Mouse (Mus musculus): Measurements from ENCODE around the gene Timp1.

Timp1 gene

GRCm38 (mm10) chrX:20869962-20870513, at the start of gene Timp1:
Timp1 (plus strand) TSS chrX:20870166.
- DNase-seq (ENCODE audit: extremely low read depth, insufficient read length, low spot score): peak; percentile 86

- DNase-seq (ENCODE audit: extremely low read depth, insufficient read length, low spot score): peak; percentile 52
Observed at GRCm38 (mm10) chrX:20828934-20829333, 41.0 kb upstream of the Timp1 start.

GRCm38 (mm10) chrX:20847232-20847631, 22.7 kb upstream of the Timp1 start:
- DNase-seq (ENCODE audit: extremely low read depth, insufficient read length, low spot score): no peak

DNA sequence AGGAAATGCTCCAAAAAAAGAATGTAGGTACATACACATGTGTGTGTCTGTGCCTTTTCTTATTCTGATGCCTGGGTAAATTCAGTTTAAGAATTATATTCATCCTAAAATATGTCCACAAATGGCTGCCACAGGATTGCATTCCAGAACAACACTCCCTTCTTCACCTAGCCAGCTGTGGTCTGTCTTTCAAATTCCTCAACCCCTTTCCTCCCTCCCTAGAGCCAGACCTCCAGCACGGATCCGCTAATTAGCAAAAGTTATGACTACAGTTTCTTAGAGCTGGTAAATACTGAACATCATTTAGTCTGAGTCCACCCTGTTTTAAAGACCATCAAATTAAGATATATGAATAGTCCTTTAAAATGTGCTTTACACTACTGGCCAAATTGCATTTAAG, 22.1 kb upstream of the Timp1 start:
- DNase-seq (ENCODE audit: extremely low read depth, insufficient read length, low spot score): no peak

DNA sequence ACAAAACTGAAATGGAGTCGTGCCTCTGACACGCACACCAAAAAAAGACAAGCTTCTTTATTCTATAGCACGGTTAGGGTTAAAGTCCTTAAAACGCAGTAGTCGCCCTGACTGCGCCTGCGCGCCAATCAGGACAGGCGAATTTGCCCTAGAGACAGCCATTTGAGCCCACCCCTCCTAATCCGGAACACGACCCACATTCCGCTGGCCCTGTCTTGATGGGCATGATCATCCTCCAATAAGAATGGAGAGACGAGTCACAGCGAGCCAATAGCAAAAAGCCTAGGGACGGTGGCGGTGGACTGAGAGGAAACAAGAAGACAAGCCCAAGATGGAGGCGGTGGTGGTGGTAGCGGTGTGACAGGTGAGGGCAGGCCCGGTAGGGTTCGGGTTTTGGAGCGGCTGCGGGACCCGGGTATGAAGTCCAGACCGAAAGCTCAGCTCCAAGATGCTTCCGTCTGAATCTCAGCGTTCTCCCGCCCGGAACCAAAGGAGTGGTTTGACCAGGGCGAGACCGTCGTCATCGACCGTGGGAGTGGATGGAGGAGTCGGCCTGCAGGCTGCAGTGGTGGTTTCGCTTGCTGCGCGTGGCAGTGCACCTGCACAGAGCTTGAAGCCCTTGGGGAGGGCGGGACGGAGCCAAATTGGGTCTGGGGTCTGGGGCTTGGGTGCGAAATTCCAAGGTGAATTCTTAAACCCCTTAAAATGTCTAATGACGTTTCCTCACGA, 21.5 kb upstream of the Timp1 start:
- peak; percentile 87 for DNase-seq (ENCODE audit: extremely low read depth, insufficient read length, low spot score)

GRCm38 (mm10) chrX:20853794-20854193, 16.2 kb upstream of the Timp1 start:
- no peak for DNase-seq (ENCODE audit: extremely low read depth, insufficient read length, low spot score)

GRCm38 (mm10) chrX:20861453-20862104, 8.4 kb upstream of the Timp1 start:
- DNase-seq (ENCODE audit: extremely low read depth, insufficient read length, low spot score): no peak

- DNase-seq (ENCODE audit: extremely low read depth, insufficient read length, low spot score): no peak
Observed at GRCm38 (mm10) chrX:20862105-20863065, 7.6 kb upstream of the Timp1 start.

DNA sequence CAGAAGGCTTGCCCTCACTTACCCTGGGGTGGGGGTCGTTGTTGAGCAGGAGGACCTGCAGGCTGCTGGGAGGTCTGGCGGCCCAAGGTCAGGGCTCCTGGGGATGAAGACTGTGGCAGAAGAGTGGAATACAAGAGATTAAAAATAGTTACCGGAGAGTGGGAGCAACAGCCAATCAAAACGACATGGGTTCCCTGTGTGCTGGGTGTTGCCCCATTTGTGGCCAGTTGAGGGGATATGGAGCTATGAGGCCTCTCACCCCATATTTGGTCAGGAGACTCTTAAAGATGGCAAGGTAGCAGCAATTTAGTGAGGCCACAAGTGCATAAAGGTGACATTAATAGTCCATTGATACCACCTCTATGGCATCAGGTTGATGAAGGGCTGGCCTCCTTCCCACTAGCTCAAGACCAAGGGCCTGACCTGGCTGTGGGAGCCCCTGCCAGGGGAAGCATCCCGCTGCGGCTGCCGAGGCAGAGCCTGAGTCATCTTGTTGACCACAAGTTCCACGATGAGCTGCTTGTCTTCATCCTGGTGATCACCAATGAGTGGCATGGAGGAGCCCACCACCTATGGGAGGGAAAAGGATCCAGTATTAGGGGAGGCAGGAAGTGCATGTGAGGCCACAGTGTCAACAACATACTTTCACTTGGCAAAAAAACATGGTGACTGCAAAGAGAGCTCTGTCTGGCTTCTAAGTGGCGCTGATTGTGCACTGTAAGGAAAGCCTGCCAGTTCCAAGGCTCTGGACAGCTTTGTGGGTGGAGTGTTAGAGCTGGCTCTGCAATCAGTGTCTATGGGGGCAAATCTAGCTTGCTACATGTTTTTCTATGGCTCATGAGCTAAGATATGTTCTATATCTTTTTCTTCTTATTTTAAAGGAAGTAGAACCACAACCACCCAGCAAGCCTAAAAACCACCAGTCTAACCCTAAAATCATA, 6.5 kb upstream of the Timp1 start:
- peak; percentile 81 for DNase-seq (ENCODE audit: extremely low read depth, insufficient read length, low spot score)

GRCm38 (mm10) chrX:20868091-20868490, 1.9 kb upstream of the Timp1 start:
- no peak for DNase-seq (ENCODE audit: extremely low read depth, insufficient read length, low spot score)

- DNase-seq (ENCODE audit: extremely low read depth, insufficient read length, low spot score): peak; percentile 59
Observed at GRCm38 (mm10) chrX:20869203-20869602, 763 bp upstream of the Timp1 start.

GRCm38 (mm10) chrX:20872928-20873500, 3.0 kb downstream of the Timp1 start:
- no peak for DNase-seq (ENCODE audit: extremely low read depth, insufficient read length, low spot score)

DNA sequence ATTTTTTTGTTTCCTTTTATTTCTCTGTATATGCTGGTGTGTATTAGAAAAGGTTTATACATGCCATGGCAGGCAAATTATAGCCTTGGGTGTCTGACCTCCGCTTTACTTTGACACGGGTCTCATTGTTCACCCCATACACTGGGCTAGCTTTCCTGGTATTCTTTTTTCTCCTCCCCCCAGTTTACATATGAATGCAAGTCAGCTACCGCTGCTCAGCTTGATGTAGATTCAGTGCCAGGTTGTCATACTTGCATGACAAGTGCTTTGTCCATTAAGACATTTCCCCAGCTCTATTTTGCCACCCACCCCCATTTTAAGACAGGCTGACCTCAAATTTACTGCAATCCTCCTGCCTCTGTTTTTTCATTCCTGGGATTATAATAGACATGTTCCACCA, 5.3 kb downstream of the Timp1 start:
- no peak for DNase-seq (ENCODE audit: extremely low read depth, insufficient read length, low spot score)

DNA sequence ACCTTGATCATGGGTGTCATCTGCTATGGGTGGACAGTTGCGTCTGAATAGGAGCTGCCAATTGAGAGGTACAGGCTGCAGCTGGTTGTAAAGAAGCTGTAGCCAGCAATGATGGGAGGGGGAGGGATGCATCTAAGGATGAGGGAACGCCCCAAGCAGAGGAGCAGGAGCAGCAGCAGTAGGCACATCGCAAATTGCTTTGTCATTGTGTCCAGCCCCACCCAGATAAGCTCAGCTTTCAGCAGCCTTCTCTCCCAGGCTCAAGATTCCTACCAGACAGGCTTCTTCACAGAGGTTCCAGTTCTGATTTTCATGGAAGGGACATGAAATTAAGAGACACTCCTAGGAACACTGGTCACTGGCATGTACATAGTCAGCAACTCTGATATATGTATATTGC, 40.1 kb downstream of the Timp1 start:
- DNase-seq (ENCODE audit: extremely low read depth, insufficient read length, low spot score): no peak

GRCm38 (mm10) chrX:20913726-20914125, 43.8 kb downstream of the Timp1 start:
- DNase-seq (ENCODE audit: extremely low read depth, insufficient read length, low spot score): no peak

- DNase-seq (ENCODE audit: extremely low read depth, insufficient read length, low spot score): no peak
Observed at GRCm38 (mm10) chrX:20915075-20915474, 45.1 kb downstream of the Timp1 start.

GRCm38 (mm10) chrX:20920249-20920843, 50.4 kb downstream of the Timp1 start:
- DNase-seq (ENCODE audit: extremely low read depth, insufficient read length, low spot score): no peak

DNA sequence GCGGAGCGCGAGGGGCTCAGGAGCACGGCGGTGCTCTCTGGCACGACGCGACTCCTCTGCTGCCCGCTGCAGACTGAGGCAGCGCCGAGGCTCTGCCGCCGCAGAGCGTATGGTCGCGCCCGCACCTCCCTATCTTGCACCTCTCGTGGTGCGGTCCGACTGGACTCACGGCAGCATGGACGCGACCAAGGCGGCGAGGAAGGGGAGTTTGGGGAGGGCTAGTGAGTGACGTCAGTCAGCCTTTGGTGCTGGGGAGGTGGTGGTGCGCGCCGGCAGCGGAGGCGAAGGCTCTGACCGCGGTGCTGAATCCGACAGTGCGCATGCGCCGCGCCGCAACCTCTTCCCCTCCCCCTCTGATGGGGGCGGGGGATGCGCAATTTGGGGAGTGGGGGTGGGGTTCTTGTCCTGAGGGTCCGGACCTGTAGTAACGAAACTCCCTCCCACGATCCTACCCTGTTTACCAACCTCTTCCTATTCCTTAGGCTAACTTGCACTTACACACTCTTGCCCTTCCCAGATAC, 50.9 kb downstream of the Timp1 start, which contains the start of gene Syn1:
Gene Syn1, minus strand, starts transcription at position 161 of the 521 bp plus-strand sequence.
- no peak for DNase-seq (ENCODE audit: extremely low read depth, insufficient read length, low spot score)

GRCm38 (mm10) chrX:20921366-20921765, 51.4 kb downstream of the Timp1 start:
- no peak for DNase-seq (ENCODE audit: extremely low read depth, insufficient read length, low spot score)

Data from 3134 (cell line).